ENCODE assay signal across 26 mouse cellular contexts in the genomic region with DNA sequence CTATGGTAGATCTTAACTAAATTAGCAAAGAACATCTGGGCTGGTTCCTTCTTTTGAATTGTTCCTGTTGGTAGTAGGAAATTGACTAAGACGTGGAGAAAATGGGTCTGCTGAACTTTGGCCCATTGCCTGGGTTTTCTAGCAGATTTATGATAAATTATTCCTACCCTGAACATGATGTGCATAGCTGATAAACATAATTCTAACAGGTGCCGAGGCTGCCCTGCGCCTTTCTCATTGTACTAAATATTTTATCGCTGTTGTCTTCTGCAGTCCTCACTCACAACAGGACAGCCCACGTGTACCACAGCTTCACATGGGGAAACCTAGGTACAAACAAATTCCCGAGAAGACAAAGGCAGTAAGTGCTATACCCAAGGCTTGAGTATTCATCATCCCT.
DNase-seq lines count a peak whose midpoint lies in the region; ATAC-seq and TF ChIP-seq lines count a peak whose summit lies in the region.
"Had no signal": no experiment of that assay in that cellular context is flagged by ENCODE, and none has a peak within 500 bp of the region (broad histone marks: within the 10 kb centered on the region; RNA-seq: fewer than 3 reads in every experiment).

No protein-coding gene starts in this region.

- no peaks in the 10 kb centered on the region for H3K27me3 ChIP-seq in forebrain, postnatal 0 days (ENCODE audit: insufficient read depth, low read length)
- H3K27me3 ChIP-seq in forebrain, embryonic 10.5 days (ENCODE audit: poor library complexity, severe bottlenecking), result no peaks in the 10 kb centered on the region
- no peaks in the 10 kb centered on the region for H3K27me3 ChIP-seq in hindbrain, embryonic 15.5 days
- H3K27me3 ChIP-seq in midbrain, embryonic 16.5 days (ENCODE audit: control insufficient read depth, insufficient read depth, low read depth, low read length), result no peaks in the 10 kb centered on the region
- H3K27me3 ChIP-seq: limb, embryonic 13.5 days had no signal

- 32% methylated on average over 6 of the region's 6 CpGs for WGBS in forebrain, postnatal 0 days
- WGBS in forebrain, embryonic 10.5 days, result 83% methylated on average over 6 of the region's 6 CpGs
- 47% methylated on average over 6 of the region's 6 CpGs for WGBS in hindbrain, embryonic 15.5 days
- WGBS in midbrain, embryonic 16.5 days, result 37% methylated on average over 6 of the region's 6 CpGs

- H3K4me1 ChIP-seq in forebrain, postnatal 0 days (ENCODE audit: insufficient read depth), result no peaks in the 10 kb centered on the region
- H3K4me1 ChIP-seq in forebrain, embryonic 10.5 days, result no peaks in the 10 kb centered on the region
- H3K4me1 ChIP-seq in hindbrain, embryonic 15.5 days (replicated peaks), result peaks cover 6% of the 10 kb centered on the region
- peaks cover 9% of the 10 kb centered on the region for H3K4me1 ChIP-seq in midbrain, embryonic 16.5 days (ENCODE audit: control insufficient read depth, insufficient read depth, low read length)
- H3K4me1 ChIP-seq: limb, embryonic 13.5 days had no signal

- peak; percentile 5 for DNase-seq in forebrain, postnatal 0 days
- no peak for DNase-seq in forebrain, embryonic 10.5 days (ENCODE audit: extremely low spot score, low spot score)
- DNase-seq in brain, embryonic 14.5 days (ENCODE audit: low read depth), result peak; percentile 54
- no peak for DNase-seq in kidney, postnatal 4 days
- DNase-seq in thymus, postnatal 36 days, result no peak
- DNase-seq: adrenal gland, postnatal 14 days; cerebellum, adult 18-20 months; cerebellum, postnatal 14 days; gastrocnemius, postnatal 25 days; heart, adult 18-20 months; heart, postnatal 36 days; kidney, adult 11 months; kidney, postnatal 25 days; lung, postnatal 36 days; thymus, adult 2 months; thymus, postnatal 4 days had no signal

- H3K9me3 ChIP-seq in forebrain, postnatal 0 days (ENCODE audit: low read length), result no peaks in the 10 kb centered on the region
- no peaks in the 10 kb centered on the region for H3K9me3 ChIP-seq in forebrain, embryonic 10.5 days
- no peaks in the 10 kb centered on the region for H3K9me3 ChIP-seq in hindbrain, embryonic 15.5 days
- no peaks in the 10 kb centered on the region for H3K9me3 ChIP-seq in midbrain, embryonic 16.5 days (replicated peaks; ENCODE audit: control insufficient read depth, low read length, poor library complexity, severe bottlenecking)
- H3K9me3 ChIP-seq: limb, embryonic 13.5 days had no signal

- no peak; the same call in 1 of the 2 replicates for ATAC-seq in forebrain, postnatal 0 days
- no peak for ATAC-seq in hindbrain, embryonic 15.5 days (ENCODE audit: low FRiP score, low read depth)
- peak; percentile 43; the same call in 1 of the 2 replicates for ATAC-seq in midbrain, embryonic 16.5 days
- ATAC-seq: CD4-positive, CD25-positive, alpha-beta regulatory T cell, adult 4 months; inflammation-experienced regulatory T-cells, adult 6 months had no signal

- no peak overlapping the region for H3K9ac ChIP-seq in forebrain, postnatal 0 days
- no peak overlapping the region for H3K9ac ChIP-seq in hindbrain, embryonic 15.5 days
- no peak overlapping the region for H3K9ac ChIP-seq in midbrain, embryonic 16.5 days (ENCODE audit: low read depth, low read length)
- H3K9ac ChIP-seq: limb, embryonic 13.5 days had no signal

- H3K4me2 ChIP-seq in forebrain, postnatal 0 days (ENCODE audit: low read depth), result no peak overlapping the region
- H3K4me2 ChIP-seq in hindbrain, embryonic 15.5 days, result no peak overlapping the region
- H3K4me2 ChIP-seq in midbrain, embryonic 16.5 days (ENCODE audit: low read length), result no peak overlapping the region
- H3K4me2 ChIP-seq: heart, embryonic 11.5 days; limb, embryonic 13.5 days; liver, embryonic 11.5 days had no signal

- no peak for TF ChIP-seq POLR2A in brain, embryonic 14.5 days (IDR thresholded peaks at IDR 0.05; ENCODE audit: borderline replicate concordance, extremely low read depth, insufficient read depth, insufficient read length, poor library complexity, severe bottlenecking)

- H3K27ac ChIP-seq in forebrain, postnatal 0 days (ENCODE audit: low read depth, low read length), result no peak overlapping the region
- H3K27ac ChIP-seq in forebrain, embryonic 10.5 days, result no peak overlapping the region
- H3K27ac ChIP-seq in hindbrain, embryonic 15.5 days (replicated peaks), result 0 out of 2 replicates have a peak overlapping the region, but pooled peaks have one; percentile 14
- H3K27ac ChIP-seq in midbrain, embryonic 16.5 days (ENCODE audit: low read length), result peak overlapping the region; percentile 31; the same call in 1 of the 2 replicates
- H3K27ac ChIP-seq: layer of hippocampus, adult 2 months; left cerebral cortex, adult 2 months; limb, embryonic 13.5 days had no signal

- TF ChIP-seq CTCF in forebrain, postnatal 0 days (IDR thresholded peaks at IDR 0.05; ENCODE audit: low read depth), result no peak
- TF ChIP-seq CTCF in brain, embryonic 14.5 days (IDR thresholded peaks at IDR 0.05; ENCODE audit: borderline replicate concordance, extremely low read depth, insufficient read depth, insufficient read length), result no peak

- no peak overlapping the region for H3K4me3 ChIP-seq in forebrain, postnatal 0 days (ENCODE audit: low read depth, low read length)
- H3K4me3 ChIP-seq in forebrain, embryonic 10.5 days, result no peak overlapping the region
- H3K4me3 ChIP-seq in hindbrain, embryonic 15.5 days, result no peak overlapping the region
- no peak overlapping the region for H3K4me3 ChIP-seq in midbrain, embryonic 16.5 days (ENCODE audit: low read depth, low read length)
- H3K4me3 ChIP-seq: erythroblast, embryonic 14.5 days; layer of hippocampus, adult 2 months; left cerebral cortex, adult 2 months; limb, embryonic 13.5 days had no signal

- no peaks in the 10 kb centered on the region for H3K36me3 ChIP-seq in forebrain, postnatal 0 days (ENCODE audit: insufficient read depth)
- H3K36me3 ChIP-seq in forebrain, embryonic 10.5 days (replicated peaks), result no peaks in the 10 kb centered on the region
- H3K36me3 ChIP-seq in hindbrain, embryonic 15.5 days, result no peaks in the 10 kb centered on the region
- H3K36me3 ChIP-seq in midbrain, embryonic 16.5 days (ENCODE audit: control insufficient read depth, insufficient read depth, low read length), result no peaks in the 10 kb centered on the region
- H3K36me3 ChIP-seq: limb, embryonic 13.5 days had no signal

Comparison
In these comparisons a context has a peak if more than half of its experiments do, and no peak if none do; other contexts are left out.
1. DNase-seq: peak in forebrain, postnatal 0 days (single experiment) and brain, embryonic 14.5 days (single experiment); none in forebrain, embryonic 10.5 days (single experiment), kidney, postnatal 4 days (0 of 2) and thymus, postnatal 36 days (0 of 2).
2. H3K27ac ChIP-seq: peak in hindbrain, embryonic 15.5 days (single experiment) and midbrain, embryonic 16.5 days (single experiment); none in forebrain, postnatal 0 days (single experiment) and forebrain, embryonic 10.5 days (single experiment).